Comparison of ENCODE assay signal across 8 mouse cellular contexts in genomic region chr7:4082804-4083203, GRCm38 (mm10). TPM values are rescaled to one million over a fixed set of nuclear protein-coding genes. Genes with fewer than 3 reads are reported as not detected.
A peak's percentile ranks its signal among the peaks of the same experiment; 100 is the strongest.
DNase-seq lines count a peak whose midpoint lies in the region; ATAC-seq lines count a peak whose summit lies in the region.

No protein-coding gene starts in this region.

- H3K4me1 ChIP-seq in heart, embryonic 11.5 days (ENCODE audit: control insufficient read depth, insufficient read depth, low read length) = no peaks in the 10 kb centered on the region
- peaks cover 6% of the 10 kb centered on the region for H3K4me1 ChIP-seq in liver, embryonic 13.5 days (replicated peaks)
- H3K4me1 ChIP-seq in forebrain, embryonic 13.5 days = no peaks in the 10 kb centered on the region

- WGBS in heart, embryonic 11.5 days (ENCODE audit: insufficient replicate concordance) = 43% methylated on average over 2 of the region's 2 CpGs
- WGBS in liver, embryonic 13.5 days (ENCODE audit: insufficient replicate concordance) = 4% methylated on average over 2 of the region's 2 CpGs
- WGBS in forebrain, embryonic 13.5 days = 69% methylated on average over 2 of the region's 2 CpGs

- no peak overlapping the region for H3K4me3 ChIP-seq in heart, embryonic 11.5 days (ENCODE audit: low read depth, low read length)
- no peak overlapping the region for H3K4me3 ChIP-seq in liver, embryonic 13.5 days (replicated peaks)
- no peak overlapping the region for H3K4me3 ChIP-seq in forebrain, embryonic 13.5 days

- no peak overlapping the region for H3K27ac ChIP-seq in heart, embryonic 11.5 days (ENCODE audit: low read depth, low read length)
- no peak overlapping the region for H3K27ac ChIP-seq in liver, embryonic 13.5 days
- H3K27ac ChIP-seq in forebrain, embryonic 13.5 days = no peak overlapping the region

- DNase-seq in heart, adult 18-20 months = peak; percentile 39 to 75
- peak; percentile 20 for DNase-seq in adrenal gland, postnatal 14 days
- no peak for DNase-seq in liver, embryonic 13.5 days
- peak; percentile 79 to 84 for DNase-seq in spleen, postnatal 36 days (ENCODE audit: low spot score in 2 of 2)
- DNase-seq in right cerebral cortex, postnatal 14 days = no peak
- DNase-seq in frontal cortex, postnatal 36 days (ENCODE audit: low spot score in 2 of 2) = no peak

- H3K9me3 ChIP-seq in heart, embryonic 11.5 days (replicated peaks; ENCODE audit: control insufficient read depth, low read length) = no peaks in the 10 kb centered on the region
- no peaks in the 10 kb centered on the region for H3K9me3 ChIP-seq in liver, embryonic 13.5 days (replicated peaks)
- H3K9me3 ChIP-seq in forebrain, embryonic 13.5 days (replicated peaks) = no peaks in the 10 kb centered on the region

- no peak overlapping the region for H3K4me2 ChIP-seq in heart, embryonic 11.5 days
- no peak overlapping the region for H3K4me2 ChIP-seq in liver, embryonic 13.5 days
- no peak overlapping the region for H3K4me2 ChIP-seq in forebrain, embryonic 13.5 days

- ATAC-seq in heart, embryonic 11.5 days (replicated peaks; ENCODE audit: insufficient number of reproducible peaks, low FRiP score, low TSS enrichment) = no peak
- ATAC-seq in liver, embryonic 13.5 days (ENCODE audit: low read depth) = peak; percentile 26; the same call in 1 of the 2 replicates
- ATAC-seq in forebrain, embryonic 13.5 days = no peak

- H3K9ac ChIP-seq in heart, embryonic 11.5 days (ENCODE audit: low read depth, low read length) = no peak overlapping the region
- no peak overlapping the region for H3K9ac ChIP-seq in liver, embryonic 13.5 days
- H3K9ac ChIP-seq in forebrain, embryonic 13.5 days = no peak overlapping the region

- no peaks in the 10 kb centered on the region for H3K27me3 ChIP-seq in heart, embryonic 11.5 days (ENCODE audit: control insufficient read depth, insufficient read depth, low read length)
- H3K27me3 ChIP-seq in liver, embryonic 13.5 days = no peaks in the 10 kb centered on the region
- no peaks in the 10 kb centered on the region for H3K27me3 ChIP-seq in forebrain, embryonic 13.5 days

- no peaks in the 10 kb centered on the region for H3K36me3 ChIP-seq in heart, embryonic 11.5 days (ENCODE audit: control insufficient read depth, insufficient read depth, low read length)
- no peaks in the 10 kb centered on the region for H3K36me3 ChIP-seq in liver, embryonic 13.5 days
- no peaks in the 10 kb centered on the region for H3K36me3 ChIP-seq in forebrain, embryonic 13.5 days (ENCODE audit: poor library complexity, severe bottlenecking)

RNA-seq across cellular contexts. Expression of gene Lair1, which starts 19.8 kb away (rescaled TPM):
- total RNA-seq in heart, adult 18-20 months (2021) = 1 to 10 TPM in 1 of 2 experiments, under 1 TPM in 1; 0.89 to 1.1 TPM
- polyA plus RNA-seq in heart, embryonic 11.5 days (2014; fragmentation: Nextera tagmentation; extraction: Ambion mirVana) = 0.76 and 0.86 TPM in 2 replicates
- total RNA-seq in adrenal gland, postnatal 14 days (2021) = 0.59 and 1.8 TPM in 2 replicates
- 1.4 and 1.8 TPM in 2 replicates for polyA plus RNA-seq in liver, embryonic 13.5 days (2015; fragmentation: Nextera tagmentation; extraction: Ambion mirVana)
- 1.9 and 2.5 TPM in 2 replicates for polyA plus RNA-seq in forebrain, embryonic 13.5 days (2015; fragmentation: Nextera tagmentation; extraction: Ambion mirVana)

RNA-seq across cellular contexts. Expression of gene Ttyh1, which starts 36.4 kb away (rescaled TPM):
- total RNA-seq in heart, adult 18-20 months (2021) = under 1 TPM; 0.69 to 0.92 TPM
- 0.70 and 0.87 TPM in 2 replicates for polyA plus RNA-seq in heart, embryonic 11.5 days (2014; fragmentation: Nextera tagmentation; extraction: Ambion mirVana)
- 5.2 and 5.6 TPM in 2 replicates for total RNA-seq in adrenal gland, postnatal 14 days (2021)
- 0.36 and 0.52 TPM in 2 replicates for polyA plus RNA-seq in liver, embryonic 13.5 days (2015; fragmentation: Nextera tagmentation; extraction: Ambion mirVana)
- polyA plus RNA-seq in forebrain, embryonic 13.5 days (2015; fragmentation: Nextera tagmentation; extraction: Ambion mirVana) = 121 and 149 TPM in 2 replicates

RNA-seq across cellular contexts. Expression of gene Leng8, which starts 54.0 kb away (rescaled TPM):
- total RNA-seq in heart, adult 18-20 months (2021) = 10 to 100 TPM; 21.2 to 31.9 TPM
- 42.1 and 42.6 TPM in 2 replicates for polyA plus RNA-seq in heart, embryonic 11.5 days (2014; fragmentation: Nextera tagmentation; extraction: Ambion mirVana)
- 97.9 and 129 TPM in 2 replicates for total RNA-seq in adrenal gland, postnatal 14 days (2021)
- 16.3 and 22.9 TPM in 2 replicates for polyA plus RNA-seq in liver, embryonic 13.5 days (2015; fragmentation: Nextera tagmentation; extraction: Ambion mirVana)
- 61.3 and 71.1 TPM in 2 replicates for polyA plus RNA-seq in forebrain, embryonic 13.5 days (2015; fragmentation: Nextera tagmentation; extraction: Ambion mirVana)

Comparison
In these comparisons a context has a peak if more than half of its experiments do, and no peak if none do; other contexts are left out.
1. DNase-seq: peak in heart, adult 18-20 months (2 of 2), adrenal gland, postnatal 14 days (single experiment) and spleen, postnatal 36 days (2 of 2); none in liver, embryonic 13.5 days (single experiment), right cerebral cortex, postnatal 14 days (single experiment) and frontal cortex, postnatal 36 days (0 of 2).
2. RNA of gene Ttyh1, which starts 36.4 kb away (polyA plus RNA-seq): 121 to 149 TPM in forebrain, embryonic 13.5 days; 0.70 to 0.87 TPM in heart, embryonic 11.5 days and 0.36 to 0.52 TPM in liver, embryonic 13.5 days; every median in the first group is over 10 times any median in the second.